Mouse (Mus musculus) MEL (cell line): Measurements from ENCODE around the gene Sec1. TPM values are rescaled to one million over a fixed set of nuclear protein-coding genes. Genes with fewer than 3 reads are reported as not detected.

Experiments used
- DNase-seq: peaks from one replicate; pipeline ENCODE4 v3.0.0; 2011; ENCODE audit warnings: low read depth, low spot score
- H3K27ac ChIP-seq: 2 replicates; pipeline ENCODE4 v1.5.1; 2012; ENCODE audit warnings: low read depth, mild to moderate bottlenecking, control low read depth, low read length, moderate library complexity; ENCODE audit not compliant: control insufficient read depth
- H3K27me3 ChIP-seq, 2 experiments: fragments of 150-350 bp in 1 of 2; sonication (generic) in 1 of 2; 2 replicates each; pipeline ENCODE4 v1.6.1; 2012; ENCODE audit warnings: low read length in 2 of 2, mild to moderate bottlenecking in 2 of 2, improper control_type of control experiment in 1 of 2, moderate library complexity in 1 of 2; ENCODE audit not compliant: insufficient read depth in 2 of 2, control insufficient read depth in 1 of 2
- H3K36me3 ChIP-seq, 2 experiments: 2 replicates each; pipeline ENCODE4 v1.6.1; 2012 to 2014; ENCODE audit warnings: low read length in 2 of 2, improper control_type of control experiment in 1 of 2, inconsistent platforms in 1 of 2, mild to moderate bottlenecking in 1 of 2; ENCODE audit not compliant: insufficient read depth in 2 of 2, control insufficient read depth in 1 of 2
- H3K4me1 ChIP-seq, 2 experiments: fragments of 150-350 bp in 1 of 2; sonication (generic) in 1 of 2; 2 replicates each; pipeline ENCODE4 v1.6.1; 2012; ENCODE audit warnings: low read length in 2 of 2, improper control_type of control experiment in 1 of 2, mild to moderate bottlenecking in 1 of 2; ENCODE audit not compliant: insufficient read depth in 2 of 2, control insufficient read depth in 1 of 2
- H3K4me3 ChIP-seq, 2 experiments: fragments of 150-350 bp in 1 of 2; sonication (generic) in 1 of 2; 2 replicates each; pipeline ENCODE4 v1.5.1; 2012; ENCODE audit warnings: low read depth in 2 of 2, low read length in 2 of 2, mild to moderate bottlenecking in 2 of 2, moderate library complexity in 2 of 2, control low read depth in 1 of 2, improper control_type of control experiment in 1 of 2; ENCODE audit not compliant: control insufficient read depth in 1 of 2, insufficient read depth in 1 of 2
- H3K79me2 ChIP-seq: 2 replicates; pipeline ENCODE4 v1.6.1; 2012; ENCODE audit warnings: mild to moderate bottlenecking, low read length, moderate library complexity; ENCODE audit not compliant: control insufficient read depth, poor library complexity, insufficient read depth
- H3K9ac ChIP-seq: 2 replicates; pipeline ENCODE4 v1.6.1; 2012; ENCODE audit warnings: low read depth, mild to moderate bottlenecking, control low read depth, low read length, moderate library complexity; ENCODE audit not compliant: control insufficient read depth, poor library complexity, severe bottlenecking
- H3K9me3 ChIP-seq: fragments of 150-350 bp; sonication (generic); replicated peaks from 2 replicates; pipeline ENCODE4 v1.6.1; 2012; ENCODE audit warnings: mild to moderate bottlenecking, low read length, improper control_type of control experiment, moderate library complexity; ENCODE audit not compliant: insufficient read depth
- CHD2 ChIP-seq: IDR thresholded peaks from 2 replicates; pipeline ENCODE4 v1.6.1; 2011; ENCODE audit warnings: low read length, improper control_type of control experiment
- CTCF ChIP-seq, 3 experiments: IDR thresholded peaks in 2 of 3; conservative IDR thresholded peaks in 1 of 3; 2 replicates each; pipeline ENCODE4 v1.5.1; 2011 to 2012; ENCODE audit warnings: low read length in 3 of 3, low read depth in 2 of 3, mild to moderate bottlenecking in 2 of 3, improper control_type of control experiment in 1 of 3, inconsistent platforms in 1 of 3, mixed read lengths in 1 of 3, moderate library complexity in 1 of 3; ENCODE audit not compliant: control insufficient read depth in 1 of 3, insufficient read depth in 1 of 3, poor library complexity in 1 of 3, severe bottlenecking in 1 of 3
- E2F4 ChIP-seq: IDR thresholded peaks from 2 replicates; pipeline ENCODE4 v1.6.1; 2011; ENCODE audit warnings: low read depth, low read length, improper control_type of control experiment, borderline replicate concordance
- ELF1 ChIP-seq: IDR thresholded peaks from 2 replicates; pipeline ENCODE4 v1.6.1; 2014; ENCODE audit warnings: low read depth, mild to moderate bottlenecking, inconsistent platforms, low read length, improper control_type of control experiment, moderate library complexity
- EP300 ChIP-seq, 2 experiments: IDR thresholded peaks; 2 replicates each; pipeline ENCODE4 v1.6.1; 2011; ENCODE audit warnings: improper control_type of control experiment in 2 of 2, low read length in 2 of 2, low read depth in 1 of 2, mild to moderate bottlenecking in 1 of 2
- GABPA ChIP-seq: IDR thresholded peaks from 2 replicates; pipeline ENCODE4 v1.6.1; 2012; ENCODE audit warnings: low read depth, mild to moderate bottlenecking, inconsistent platforms, low read length, improper control_type of control experiment, moderate library complexity
- GATA1 ChIP-seq: IDR thresholded peaks from 2 replicates; pipeline ENCODE4 v1.6.1; 2011; ENCODE audit warnings: low read depth, low read length, improper control_type of control experiment
- KAT2A ChIP-seq: conservative IDR thresholded peaks from 2 replicates; pipeline ENCODE4 v1.6.1; 2012; ENCODE audit warnings: low read depth, low read length, improper control_type of control experiment, inconsistent platforms
- MAFK ChIP-seq: IDR thresholded peaks from 2 replicates; pipeline ENCODE4 v1.6.1; 2011; ENCODE audit warnings: low read depth, mild to moderate bottlenecking, low read length, improper control_type of control experiment, borderline replicate concordance
- MEF2A ChIP-seq: IDR thresholded peaks from 2 replicates; pipeline ENCODE4 v1.6.1; 2014; ENCODE audit warnings: low read depth, mild to moderate bottlenecking, inconsistent platforms, low read length, improper control_type of control experiment; ENCODE audit not compliant: poor library complexity, insufficient replicate concordance, severe bottlenecking; ENCODE audit errors: extremely low read depth
- MXI1 ChIP-seq: IDR thresholded peaks from 2 replicates; pipeline ENCODE4 v1.6.1; 2011; ENCODE audit warnings: mild to moderate bottlenecking, low read depth, low read length, improper control_type of control experiment
- MYB ChIP-seq: IDR thresholded peaks from 2 replicates; pipeline ENCODE4 v1.6.1; 2011; ENCODE audit warnings: mild to moderate bottlenecking, low read depth, low read length, improper control_type of control experiment
- MYC ChIP-seq: IDR thresholded peaks from 2 replicates; pipeline ENCODE4 v1.6.1; 2011; ENCODE audit warnings: low read depth, mild to moderate bottlenecking, low read length, improper control_type of control experiment, moderate library complexity
- NELFE ChIP-seq: IDR thresholded peaks from 2 replicates; pipeline ENCODE4 v1.6.1; 2011; ENCODE audit warnings: low read depth, low read length, improper control_type of control experiment
- POLR2A ChIP-seq, 2 experiments: IDR thresholded peaks; 2 replicates each; pipeline ENCODE4 v1.6.1; 2011 to 2012; ENCODE audit warnings: low read length in 2 of 2, mild to moderate bottlenecking in 2 of 2, control low read depth in 1 of 2, improper control_type of control experiment in 1 of 2, low read depth in 1 of 2, moderate library complexity in 1 of 2; ENCODE audit not compliant: control insufficient read depth in 1 of 2, insufficient read depth in 1 of 2, poor library complexity in 1 of 2
- POLR2AphosphoS2 ChIP-seq: IDR thresholded peaks from 2 replicates; pipeline ENCODE4 v1.6.1; 2011; ENCODE audit warnings: low read length, improper control_type of control experiment
- TAL1 ChIP-seq: IDR thresholded peaks from 2 replicates; pipeline ENCODE4 v1.6.1; 2012; ENCODE audit warnings: mild to moderate bottlenecking, inconsistent platforms, low read length, moderate library complexity, mixed read lengths
- TCF12 ChIP-seq: IDR thresholded peaks from 2 replicates; pipeline ENCODE4 v1.6.1; 2014; ENCODE audit warnings: low read depth, mild to moderate bottlenecking, inconsistent platforms, low read length, improper control_type of control experiment, moderate library complexity
- USF1 ChIP-seq: IDR thresholded peaks from 2 replicates; pipeline ENCODE4 v1.6.1; 2014; ENCODE audit warnings: low read depth, mild to moderate bottlenecking, inconsistent platforms, low read length, improper control_type of control experiment, moderate library complexity
- USF2 ChIP-seq, 2 experiments: IDR thresholded peaks; 2 replicates each; pipeline ENCODE4 v1.6.1; 2011 to 2012; ENCODE audit warnings: improper control_type of control experiment in 2 of 2, low read length in 2 of 2, borderline replicate concordance in 1 of 2, inconsistent platforms in 1 of 2, low read depth in 1 of 2, mild to moderate bottlenecking in 1 of 2; ENCODE audit not compliant: insufficient read depth in 1 of 2
- ZKSCAN1 ChIP-seq: IDR thresholded peaks from 2 replicates; pipeline ENCODE4 v1.6.1; 2012; ENCODE audit warnings: low read depth, mild to moderate bottlenecking, inconsistent platforms, low read length, improper control_type of control experiment, moderate library complexity
- ZMIZ1 ChIP-seq: IDR thresholded peaks from 2 replicates; pipeline ENCODE4 v1.6.1; 2012; ENCODE audit warnings: low read depth, mild to moderate bottlenecking, inconsistent platforms, low read length, improper control_type of control experiment, moderate library complexity
- ZNF384 ChIP-seq: IDR thresholded peaks from 2 replicates; pipeline ENCODE4 v1.6.1; 2012; ENCODE audit warnings: low read depth, mild to moderate bottlenecking, inconsistent platforms, low read length, improper control_type of control experiment
- polyA plus RNA-seq, 2 experiments: library from polyadenylated mRNA; stranded (reverse) in 1 of 2; unstranded in 1 of 2; fragments of >175 nt in 1 of 2; fragments of >200 nt in 1 of 2; gene quantifications; 2 replicates each; pipeline versions ENCODE4 v1.2.1 to v1.2.4; 2012; ENCODE audit warnings: low replicate concordance in 2 of 2, low read depth in 1 of 2; ENCODE audit not compliant: insufficient read length in 2 of 2, insufficient read depth in 1 of 2, missing spikeins in 1 of 2
- total RNA-seq: library from RNA; depleted of rRNA; stranded (reverse); fragments of 300-350 nt; gene quantifications from 2 replicates; pipeline ENCODE4 v1.2.3, GENCODE M21; 2012

The Sec1 gene
- total and polyA plus RNA-seq, 3 experiments: not detected

- TF ChIP-seq USF2 (IDR thresholded peaks at IDR 0.05; ENCODE audit: borderline replicate concordance in 1 of 2, insufficient read depth in 1 of 2, low read depth in 1 of 2, low read length in 2 of 2) (no peak), CTCF (IDR thresholded peaks at IDR 0.05 in 2 of 3, conservative IDR thresholded peaks at IDR 0.05 in 1 of 3; ENCODE audit: control insufficient read depth in 1 of 3, insufficient read depth in 1 of 3, low read depth in 2 of 3, low read length in 3 of 3, poor library complexity in 1 of 3, severe bottlenecking in 1 of 3) (no peak)
These were observed 21.0 kb upstream of the Sec1 start, which contains the start of gene Rpl18 (continued) for GRCm38 (mm10) chr7:45715090-45715708.

- peak overlapping the region; percentile 75 for H3K9ac ChIP-seq
- no peak for TF ChIP-seq ZNF384
- no peak for TF ChIP-seq ZMIZ1
- TF ChIP-seq MYC: no peak
- no peak for TF ChIP-seq EP300 (IDR thresholded peaks at IDR 0.05; ENCODE audit: low read depth in 1 of 2, low read length in 2 of 2)
- no peak for TF ChIP-seq NELFE
- no peak for TF ChIP-seq POLR2A (IDR thresholded peaks at IDR 0.05; ENCODE audit: control insufficient read depth in 1 of 2, insufficient read depth in 1 of 2, low read depth in 1 of 2, low read length in 2 of 2, poor library complexity in 1 of 2)
- TF ChIP-seq TAL1: no peak
- TF ChIP-seq POLR2AphosphoS2: no peak
- TF ChIP-seq USF1: no peak
- TF ChIP-seq MEF2A: no peak
- no peak for TF ChIP-seq ELF1
- no peak for TF ChIP-seq ZKSCAN1
- no peak for TF ChIP-seq CTCF (IDR thresholded peaks at IDR 0.05 in 2 of 3, conservative IDR thresholded peaks at IDR 0.05 in 1 of 3; ENCODE audit: control insufficient read depth in 1 of 3, insufficient read depth in 1 of 3, low read depth in 2 of 3, low read length in 3 of 3, poor library complexity in 1 of 3, severe bottlenecking in 1 of 3)
- no peak for TF ChIP-seq CHD2
- TF ChIP-seq, all 39 proteins: peak for 0
- peaks cover 0 to 5% of the 10 kb centered on the region in 2 experiments; a peak in 1 of 4 replicates for H3K4me1 ChIP-seq
- H3K27me3 ChIP-seq: no peaks in the 10 kb centered on the region
- H3K4me3 ChIP-seq: peak overlapping the region; percentile 69 to 71
- H3K79me2 ChIP-seq: peaks cover 43% of the 10 kb centered on the region
- H3K36me3 ChIP-seq: peaks cover 0 to 2% of the 10 kb centered on the region in 2 experiments; a peak in 1 of 4 replicates
- no peak overlapping the region for H3K27ac ChIP-seq
- no peak for DNase-seq
- no peaks in the 10 kb centered on the region for H3K9me3 ChIP-seq
These were observed 20.5 kb upstream of the Sec1 start for GRCm38 (mm10) chr7:45714630-45715089.

GRCm38 (mm10) chr7:45713881-45714520 lies 19.8 kb upstream of the Sec1 start:
- Histone ChIP-seq H3K36me3 (no peaks in the 10 kb centered on the region), H3K9me3 (no peaks in the 10 kb centered on the region), H3K4me3 (peak overlapping the region in 1 of 2 experiments; percentile 69; a peak in 2 of 4 replicates), H3K4me1 (peaks cover 0 to 5% of the 10 kb centered on the region in 2 experiments; a peak in 1 of 4 replicates), H3K9ac (peak overlapping the region; percentile 75), H3K79me2 (peaks cover 37% of the 10 kb centered on the region), H3K27ac (no peak overlapping the region), H3K27me3 (no peaks in the 10 kb centered on the region)
- TF ChIP-seq MYB (no peak), TCF12 (no peak), MAFK (no peak), GATA1 (no peak), MEF2A (no peak), EP300 (IDR thresholded peaks at IDR 0.05; ENCODE audit: low read depth in 1 of 2, low read length in 2 of 2) (no peak), E2F4 (no peak), USF2 (IDR thresholded peaks at IDR 0.05; ENCODE audit: borderline replicate concordance in 1 of 2, insufficient read depth in 1 of 2, low read depth in 1 of 2, low read length in 2 of 2) (no peak), MXI1 (no peak), ELF1 (no peak), KAT2A (no peak), CHD2 (no peak), USF1 (no peak), GABPA (no peak), ZMIZ1 (no peak), NELFE (no peak), CTCF (IDR thresholded peaks at IDR 0.05 in 2 of 3, conservative IDR thresholded peaks at IDR 0.05 in 1 of 3; ENCODE audit: control insufficient read depth in 1 of 3, insufficient read depth in 1 of 3, low read depth in 2 of 3, low read length in 3 of 3, poor library complexity in 1 of 3, severe bottlenecking in 1 of 3) (no peak)
- TF ChIP-seq, all 39 proteins: peak for 0
- no peak for DNase-seq
